Mouse (Mus musculus) stomach, embryonic 16.5 days (tissue): ENCODE data around the gene Dnmt3a. TPM values are rescaled to one million over a fixed set of nuclear protein-coding genes. Genes with fewer than 3 reads are reported as not detected.

Experiments
- ATAC-seq: fragments of 200-750 bp; cut with Nextera tagmentation; 2 replicates; pipeline ENCODE4 v1.8.0; 2017; ENCODE audit warnings: moderate number of reproducible peaks, moderate TSS enrichment; ENCODE audit not compliant: insufficient read depth, low FRiP score
- H3K27ac ChIP-seq: fragments of 300-500 bp; sonication (generic); 2 replicates; pipeline ENCODE4 v1.5.1; 2014; ENCODE audit warnings: low read length
- H3K27me3 ChIP-seq: fragments of 300-500 bp; sonication (generic); 2 replicates; pipeline ENCODE4 v1.6.1; 2014; ENCODE audit warnings: low read length, control low read depth, mixed read lengths; ENCODE audit not compliant: control insufficient read depth, insufficient read depth
- H3K36me3 ChIP-seq: fragments of 300-500 bp; sonication (generic); 2 replicates; pipeline ENCODE4 v1.6.1; 2014; ENCODE audit warnings: low read length; ENCODE audit not compliant: control insufficient read depth, insufficient read depth
- H3K4me1 ChIP-seq: fragments of 300-500 bp; sonication (generic); 2 replicates; pipeline ENCODE4 v1.6.1; 2014; ENCODE audit warnings: low read length, control low read depth, mixed read lengths; ENCODE audit not compliant: control insufficient read depth, insufficient read depth
- H3K4me2 ChIP-seq: fragments of 300-500 bp; sonication (generic); 2 replicates; pipeline ENCODE4 v1.6.1; 2014; ENCODE audit warnings: low read depth, low read length, mixed read lengths
- H3K4me3 ChIP-seq: fragments of 300-500 bp; sonication (generic); replicated peaks from 2 replicates; pipeline ENCODE4 v1.5.1; 2014; ENCODE audit warnings: mild to moderate bottlenecking, low read length
- H3K9ac ChIP-seq: fragments of 300-500 bp; sonication (generic); 2 replicates; pipeline ENCODE4 v1.6.1; 2014; ENCODE audit warnings: low read length
- H3K9me3 ChIP-seq: fragments of 300-500 bp; sonication (generic); replicated peaks from 2 replicates; pipeline ENCODE4 v1.6.1; 2016; ENCODE audit warnings: low read length, control low read depth; ENCODE audit not compliant: control insufficient read depth
- WGBS: fragments of 180-500 bp; shearing (Covaris S2); extraction: QIAGEN DNeasy Blood & Tissue Kit; methylation state at CpG from one replicate; pipeline ENCODE4 v1.1.7; 2014; 5-methylcytosine and 5-hydroxymethylcytosine counted together
- polyA plus RNA-seq: library from polyadenylated mRNA; unstranded; fragments of >200 nt; fragmentation: Nextera tagmentation; extraction: Ambion mirVana; gene quantifications from 2 replicates; pipeline ENCODE4 v1.2.1, GENCODE M21; 2015

Gene Dnmt3a
- polyA plus RNA-seq, 1 experiment from 2014 or later: 60.4 TPM

GRCm38 (mm10) chr12:3823408-3823807 lies 17.6 kb downstream of the Dnmt3a start:
- no peak overlapping the region for H3K4me3 ChIP-seq
- H3K9ac ChIP-seq: no peak overlapping the region
- 64% methylated on average over 5 of the region's 5 CpGs for WGBS
- no peak overlapping the region for H3K4me2 ChIP-seq
- ATAC-seq: no peak
- H3K4me1 ChIP-seq: peaks cover 59% of the 10 kb centered on the region
- no peaks in the 10 kb centered on the region for H3K9me3 ChIP-seq
- H3K27ac ChIP-seq: no peak overlapping the region
- no peaks in the 10 kb centered on the region for H3K36me3 ChIP-seq
- H3K27me3 ChIP-seq: no peaks in the 10 kb centered on the region

GRCm38 (mm10) chr12:3824906-3825713 lies 19.3 kb downstream of the Dnmt3a start:
- Histone ChIP-seq H3K27ac (no peak overlapping the region), H3K27me3 (no peaks in the 10 kb centered on the region), H3K9ac (peak overlapping the region; percentile 2; the same call in 1 of the 2 replicates), H3K4me2 (no peak overlapping the region), H3K4me3 (no peak overlapping the region), H3K9me3 (no peaks in the 10 kb centered on the region), H3K4me1 (peaks cover 44% of the 10 kb centered on the region), H3K36me3 (no peaks in the 10 kb centered on the region)
- WGBS: 53% methylated on average over 5 of the region's 5 CpGs
- peak; percentile 15; the same call in 1 of the 2 replicates for ATAC-seq

DNA sequence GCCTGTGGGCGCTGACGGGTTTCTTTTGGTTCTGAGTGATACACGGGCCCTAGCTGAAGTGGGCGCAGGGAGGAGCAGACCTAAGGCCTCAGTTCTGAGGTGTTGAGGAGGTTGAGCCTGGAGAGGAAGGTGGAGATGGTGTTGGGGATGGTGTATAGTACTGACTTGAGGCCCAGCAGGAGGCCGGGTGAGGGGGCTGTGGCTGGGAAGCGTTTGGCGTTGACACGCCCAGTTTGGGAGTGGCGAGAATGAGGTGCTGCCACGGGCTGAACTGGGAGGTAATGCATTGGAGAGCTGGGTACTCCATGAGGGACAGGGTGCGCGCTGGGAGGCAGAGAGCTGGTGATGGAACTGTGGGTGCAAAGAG lies 19.9 kb downstream of the Dnmt3a start:
- H3K27ac ChIP-seq: no peak overlapping the region
- 33% methylated on average over 12 of the region's 12 CpGs for WGBS

DNA sequence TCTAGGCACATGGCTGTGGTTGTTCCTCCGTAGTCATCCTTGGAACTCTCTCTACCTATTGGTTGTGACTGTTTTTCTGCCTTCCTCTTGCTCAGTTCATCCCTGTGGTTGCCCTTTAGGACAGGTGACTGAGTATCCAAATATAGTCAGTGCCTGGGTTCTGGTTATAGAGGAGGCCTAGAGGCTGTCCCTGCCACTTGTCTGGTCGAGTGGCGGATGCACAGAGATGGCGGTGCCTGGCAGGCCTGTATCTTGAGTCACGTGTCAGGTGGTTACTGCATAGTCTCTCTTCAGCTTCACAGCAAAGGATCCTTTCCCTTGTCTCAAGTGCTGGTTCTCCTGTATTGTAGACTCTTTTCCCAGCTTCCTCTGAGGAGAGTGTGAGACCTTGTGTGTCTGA lies 22.0 kb downstream of the Dnmt3a start:
- Histone ChIP-seq H3K27me3 (no peaks in the 10 kb centered on the region), H3K9ac (no peak overlapping the region), H3K4me1 (peaks cover 48% of the 10 kb centered on the region), H3K4me2 (no peak overlapping the region), H3K4me3 (no peak overlapping the region), H3K9me3 (no peaks in the 10 kb centered on the region), H3K27ac (no peak overlapping the region), H3K36me3 (no peaks in the 10 kb centered on the region)
- 86% methylated on average over 5 of the region's 5 CpGs for WGBS
- no peak for ATAC-seq

More for the DNA sequence above, 19.9 kb downstream of the Dnmt3a start:
- Histone ChIP-seq H3K4me2 (no peak overlapping the region), H3K9ac (peak overlapping the region; percentile 2; the same call in 1 of the 2 replicates), H3K36me3 (no peaks in the 10 kb centered on the region), H3K4me1 (peaks cover 42% of the 10 kb centered on the region), H3K4me3 (no peak overlapping the region), H3K9me3 (no peaks in the 10 kb centered on the region), H3K27me3 (no peaks in the 10 kb centered on the region)
- ATAC-seq: peak; percentile 3; the same call in 1 of the 2 replicates

DNA sequence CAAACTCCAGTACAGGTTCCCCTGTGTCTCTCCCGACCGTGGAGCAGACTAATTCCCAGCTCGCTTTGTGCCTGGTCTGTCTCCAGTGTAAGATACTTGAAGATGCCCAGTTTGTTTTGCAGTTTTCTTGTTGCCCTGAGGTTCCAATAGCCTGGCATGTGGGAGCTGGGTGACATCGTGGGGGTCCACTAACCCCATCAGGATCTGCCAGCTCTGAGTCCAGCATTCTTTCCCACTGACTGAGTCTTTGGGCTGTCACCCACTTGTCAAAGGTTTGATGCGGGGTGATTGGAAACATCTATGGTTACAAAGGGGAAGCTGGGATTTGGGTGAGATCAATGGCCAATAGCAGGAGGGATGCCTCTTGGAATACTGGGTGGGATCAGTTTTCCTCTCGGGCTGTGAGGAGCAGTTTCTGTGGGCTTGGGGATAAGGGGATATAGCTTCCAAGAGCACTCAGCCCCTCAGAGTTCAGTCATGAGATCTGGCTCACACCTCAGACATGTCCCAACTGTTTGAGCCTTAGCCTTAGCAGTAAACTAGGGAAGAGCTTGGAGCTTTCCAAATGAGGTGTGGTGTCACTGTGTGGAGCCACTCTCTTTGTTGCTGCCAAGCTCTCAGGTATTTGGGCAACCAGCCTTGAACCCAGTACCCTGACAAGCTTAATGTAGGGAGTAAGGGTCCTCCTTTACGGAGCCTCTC lies 27.4 kb downstream of the Dnmt3a start:
- 44% methylated on average over 7 of the region's 7 CpGs for WGBS
- Histone ChIP-seq H3K36me3 (peaks cover 12% of the 10 kb centered on the region), H3K9ac (peak overlapping the region; percentile 61), H3K4me2 (peak overlapping the region; percentile 54), H3K9me3 (no peaks in the 10 kb centered on the region), H3K4me1 (peaks cover 39% of the 10 kb centered on the region), H3K27ac (peak overlapping the region; percentile 90), H3K27me3 (no peaks in the 10 kb centered on the region), H3K4me3 (peak overlapping the region; percentile 25)
- peak; percentile 30 for ATAC-seq

DNA sequence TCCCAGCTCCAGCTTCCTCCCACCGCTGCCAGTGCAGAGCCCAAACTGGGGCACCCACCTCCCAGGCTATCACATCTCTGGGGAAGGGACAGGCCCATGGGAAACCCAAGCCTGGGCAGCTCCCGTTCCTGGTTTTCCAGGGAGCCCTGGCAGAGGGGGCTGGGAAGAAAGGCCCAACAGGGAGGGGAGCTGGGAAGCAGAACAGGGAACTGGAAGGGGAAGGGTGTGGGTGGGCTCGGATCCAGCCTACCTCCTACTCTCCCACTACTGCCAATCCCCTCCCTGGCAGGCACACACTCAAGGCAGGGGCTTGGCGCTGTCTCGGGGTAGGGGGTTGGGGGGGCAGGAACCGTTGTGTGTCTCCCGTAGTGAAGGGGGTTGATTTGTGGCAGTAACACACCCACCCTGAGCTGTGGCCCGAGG lies 28.1 kb downstream of the Dnmt3a start:
- Histone ChIP-seq H3K36me3 (peaks cover 14% of the 10 kb centered on the region), H3K9ac (peak overlapping the region; percentile 61), H3K27ac (peak overlapping the region; percentile 90), H3K4me2 (peak overlapping the region; percentile 54), H3K9me3 (no peaks in the 10 kb centered on the region), H3K4me3 (peak overlapping the region; percentile 25), H3K4me1 (peaks cover 39% of the 10 kb centered on the region), H3K27me3 (no peaks in the 10 kb centered on the region)
- peak; percentile 79 for ATAC-seq
- 5% methylated on average over 8 of the region's 8 CpGs for WGBS

DNA sequence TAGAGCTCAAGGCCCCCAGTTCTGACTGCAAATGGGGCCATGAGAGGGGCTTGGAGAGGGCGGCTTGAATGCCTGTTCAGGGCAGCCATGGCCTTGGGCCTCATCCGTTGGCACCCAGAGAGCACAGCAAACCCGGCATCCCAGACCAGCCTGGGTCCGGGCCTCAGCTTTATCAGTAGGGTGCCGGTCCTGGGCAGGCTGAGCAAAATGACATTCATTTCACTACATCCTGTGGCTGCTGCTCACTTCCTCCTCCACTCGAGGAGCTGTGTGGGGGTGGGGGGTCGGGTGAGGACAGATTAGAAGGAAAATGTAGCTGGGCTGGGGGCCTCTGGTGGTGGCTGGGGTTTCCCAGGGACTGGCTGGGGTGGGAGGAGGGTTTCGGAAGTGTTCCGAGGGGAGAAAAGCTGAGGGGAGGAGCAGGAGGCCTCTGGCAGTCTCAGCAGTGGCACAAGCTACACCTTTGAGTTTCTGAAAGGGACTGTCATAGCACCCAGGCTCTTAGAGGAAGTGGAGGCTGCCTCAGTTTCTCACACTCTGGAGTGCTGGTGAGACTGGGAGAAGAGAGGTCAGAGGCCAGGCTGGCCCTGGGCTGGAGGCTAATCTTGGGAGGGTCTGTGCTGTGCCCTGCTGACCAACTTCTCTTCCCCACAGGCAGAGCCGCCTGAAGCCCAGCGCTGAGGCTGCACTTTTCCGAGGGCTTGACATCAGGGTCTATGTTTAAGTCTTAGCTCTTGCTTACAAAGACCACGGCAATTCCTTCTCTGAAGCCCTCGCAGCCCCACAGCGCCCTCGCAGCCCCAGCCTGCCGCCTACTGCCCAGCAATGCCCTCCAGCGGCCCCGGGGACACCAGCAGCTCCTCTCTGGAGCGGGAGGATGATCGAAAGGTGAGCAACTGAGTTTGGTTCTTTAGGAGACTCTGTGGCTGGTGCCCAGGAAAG lies 28.8 kb downstream of the Dnmt3a start:
- Histone ChIP-seq H3K4me1 (peaks cover 39% of the 10 kb centered on the region), H3K9me3 (no peaks in the 10 kb centered on the region), H3K9ac (peak overlapping the region; percentile 61), H3K4me3 (peak overlapping the region; percentile 25), H3K36me3 (peaks cover 14% of the 10 kb centered on the region), H3K4me2 (peak overlapping the region; percentile 54), H3K27ac (peak overlapping the region; percentile 90), H3K27me3 (no peaks in the 10 kb centered on the region)
- WGBS: 15% methylated on average over 21 of the region's 21 CpGs
- peak; percentile 63 for ATAC-seq

- no peaks in the 10 kb centered on the region for H3K27me3 ChIP-seq
- H3K36me3 ChIP-seq: peaks cover 14% of the 10 kb centered on the region
- ATAC-seq: no peak
- peaks cover 39% of the 10 kb centered on the region for H3K4me1 ChIP-seq
- H3K27ac ChIP-seq: no peak overlapping the region
- no peak overlapping the region for H3K4me3 ChIP-seq
- H3K9me3 ChIP-seq: no peaks in the 10 kb centered on the region
- no peak overlapping the region for H3K4me2 ChIP-seq
- no peak overlapping the region for H3K9ac ChIP-seq
- WGBS: 55% methylated on average over 2 of the region's 2 CpGs
Measured at GRCm38 (mm10) chr12:3835576-3835975, 29.8 kb downstream of the Dnmt3a start.
